Mouse (Mus musculus): Measurements from ENCODE around the gene 9830107B12Rik. TPM values are rescaled to one million over a fixed set of nuclear protein-coding genes. Genes with fewer than 3 reads are reported as not detected.

9830107B12Rik gene
- under 1 TPM; 0.23 to 0.32 TPM for polyA plus RNA-seq (2017; shearing (Covaris generic))

GRCm38 (mm10) chr17:48146120-48146519 lies at the start of gene 9830107B12Rik:
Gene 9830107B12Rik, minus strand, starts transcription at chr17:48146268.

GRCm38 (mm10) chr17:48167103-48167502 lies 21.0 kb upstream of the 9830107B12Rik start, which contains the start of gene A530064D06Rik:
Gene A530064D06Rik, minus strand, starts transcription at chr17:48167275.

GRCm38 (mm10) chr17:48089019-48089418 lies 57.0 kb downstream of the 9830107B12Rik start, which contains the start of gene 1700067P10Rik:
Gene 1700067P10Rik, plus strand, starts transcription at chr17:48089319.

Other genes starting within 250 kb of the 9830107B12Rik start
- gene Foxp4, start 221.6 kb downstream of the 9830107B12Rik start, polyA plus RNA-seq (2017; shearing (Covaris generic)): 10 to 100 TPM; 18.6 to 36.5 TPM
- gene 1700122O11Rik, start 108.0 kb downstream of the 9830107B12Rik start, polyA plus RNA-seq (2017; shearing (Covaris generic)): not detected
- gene 1700067P10Rik, start 56.9 kb downstream of the 9830107B12Rik start, polyA plus RNA-seq (2017; shearing (Covaris generic)): 1 to 10 TPM in 1 of 2 experiments, not detected in 1; 1.7 TPM
- gene A530064D06Rik, start 21.0 kb upstream of the 9830107B12Rik start, polyA plus RNA-seq (2017; shearing (Covaris generic)): 1 to 10 TPM in 1 of 2 experiments, under 1 TPM in 1; 0.74 to 2.2 TPM
- gene Trem1, start 86.5 kb upstream of the 9830107B12Rik start, polyA plus RNA-seq (2017; shearing (Covaris generic)): under 1 TPM; 0.07 to 0.64 TPM
- not detected for gene Trem3, start 101.5 kb upstream of the 9830107B12Rik start, polyA plus RNA-seq (2017; shearing (Covaris generic))
- gene Treml4, start 118.0 kb upstream of the 9830107B12Rik start, polyA plus RNA-seq (2017; shearing (Covaris generic)): 1 to 10 TPM in 1 of 2 experiments, under 1 TPM in 1; 0.43 to 6.5 TPM
- gene Treml2, start 153.2 kb upstream of the 9830107B12Rik start, polyA plus RNA-seq (2017; shearing (Covaris generic)): 10 to 100 TPM; 16.9 to 21.4 TPM
- 10 to 100 TPM in 1 of 2 experiments, 1 to 10 TPM in 1; 2.7 to 11.0 TPM for gene B430306N03Rik, start 169.9 kb upstream of the 9830107B12Rik start, polyA plus RNA-seq (2017; shearing (Covaris generic))
- gene Trem2, start 200.1 kb upstream of the 9830107B12Rik start, polyA plus RNA-seq (2017; shearing (Covaris generic)): not detected
- gene Treml1, start 213.6 kb upstream of the 9830107B12Rik start, polyA plus RNA-seq (2017; shearing (Covaris generic)): 1 to 10 TPM in 1 of 2 experiments, under 1 TPM in 1; 0.25 to 1.2 TPM